Mouse (Mus musculus) retina, postnatal 7 days (tissue): ENCODE measurements around the gene Kcnmb2.

Source experiments
- DNase-seq: peaks from one replicate; pipeline ENCODE4 v3.0.0-alpha.2; 2012; ENCODE audit warnings: low read depth, low spot score

Gene Kcnmb2

DNA sequence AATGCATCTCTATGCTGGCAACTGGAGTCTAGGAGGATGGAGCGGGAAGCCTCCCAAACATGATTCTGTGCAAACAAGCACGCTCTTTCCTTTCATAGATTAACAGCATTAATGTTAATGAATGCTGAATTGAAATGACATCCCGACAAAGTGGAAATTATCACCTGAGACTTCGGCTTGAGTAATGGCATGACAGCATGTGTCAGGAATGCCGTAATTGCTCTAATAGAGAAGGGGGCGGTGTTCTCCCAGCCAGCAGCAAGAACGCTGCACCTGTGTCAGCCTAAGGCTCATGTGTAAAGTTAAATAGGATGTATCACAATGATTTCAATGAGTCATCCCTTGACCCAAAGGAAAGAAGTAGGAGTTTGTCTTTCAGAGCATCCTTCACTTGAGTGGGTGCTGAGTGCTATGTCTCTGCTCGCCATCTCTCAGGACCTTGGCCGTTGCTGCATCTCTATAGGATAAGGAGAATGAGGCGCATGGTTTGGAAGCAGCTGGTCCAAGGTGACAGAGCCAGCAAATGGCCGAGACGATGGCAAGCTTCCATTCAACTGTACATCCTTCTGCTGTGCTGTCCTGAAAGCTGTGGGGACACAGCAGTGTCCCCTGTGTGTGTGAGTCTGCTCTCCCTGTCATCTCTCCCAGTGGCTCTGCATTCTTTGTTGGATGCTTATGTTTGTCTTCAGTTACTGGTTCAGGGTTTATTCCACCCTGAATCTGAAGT lies 110.1 kb downstream of the Kcnmb2 start:
- no peak for DNase-seq

DNA sequence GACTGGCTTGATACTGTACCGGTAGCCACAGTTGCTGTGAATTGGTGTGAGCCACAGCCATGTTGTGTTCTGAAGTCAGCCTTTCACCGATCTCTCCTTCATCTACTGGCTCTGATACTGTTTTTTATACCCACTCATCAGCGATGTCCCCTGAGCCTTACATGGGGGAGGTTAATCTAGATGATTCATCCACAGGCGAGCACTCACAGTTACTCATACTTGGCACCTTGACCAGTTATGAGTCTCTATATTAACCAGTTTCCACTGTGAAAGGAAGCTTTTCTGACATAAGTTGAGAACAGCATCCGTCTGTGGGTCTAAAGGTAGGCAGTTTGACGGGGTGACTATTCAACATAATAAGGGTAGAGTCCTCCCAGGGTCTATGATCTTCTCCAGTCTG lies 118.7 kb downstream of the Kcnmb2 start:
- no peak for DNase-seq

DNA sequence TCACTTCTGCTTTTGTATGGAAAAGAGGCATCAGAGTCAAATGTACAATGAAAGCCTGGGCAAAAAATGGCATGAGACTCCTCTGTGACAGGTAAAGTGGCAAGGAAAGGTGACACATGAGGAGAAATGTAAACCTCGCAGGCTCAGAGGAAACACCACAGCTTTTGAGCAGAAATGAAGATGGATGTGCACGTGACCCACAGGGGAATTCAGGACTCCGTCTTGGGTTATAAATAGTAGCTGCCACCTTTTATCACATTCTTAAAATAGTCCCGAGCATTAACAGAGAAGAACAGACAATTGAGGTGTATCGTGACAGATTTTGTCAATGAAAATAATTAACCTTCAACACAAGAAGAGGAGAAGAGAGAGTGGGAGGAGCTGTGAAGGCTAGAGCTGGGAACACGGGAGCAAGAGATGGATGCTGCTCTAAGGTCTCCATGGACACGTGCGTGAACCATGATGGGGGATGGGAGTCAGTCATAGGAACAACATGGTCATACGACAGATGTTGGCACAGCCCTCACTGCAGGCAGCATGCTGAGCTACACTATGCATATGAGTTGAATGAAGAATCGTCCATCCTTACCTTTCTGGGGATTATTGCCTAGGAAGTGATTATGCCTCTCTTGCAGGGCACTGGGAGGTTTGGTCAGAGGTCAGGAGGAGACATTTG lies 127.2 kb downstream of the Kcnmb2 start:
- no peak for DNase-seq

DNA sequence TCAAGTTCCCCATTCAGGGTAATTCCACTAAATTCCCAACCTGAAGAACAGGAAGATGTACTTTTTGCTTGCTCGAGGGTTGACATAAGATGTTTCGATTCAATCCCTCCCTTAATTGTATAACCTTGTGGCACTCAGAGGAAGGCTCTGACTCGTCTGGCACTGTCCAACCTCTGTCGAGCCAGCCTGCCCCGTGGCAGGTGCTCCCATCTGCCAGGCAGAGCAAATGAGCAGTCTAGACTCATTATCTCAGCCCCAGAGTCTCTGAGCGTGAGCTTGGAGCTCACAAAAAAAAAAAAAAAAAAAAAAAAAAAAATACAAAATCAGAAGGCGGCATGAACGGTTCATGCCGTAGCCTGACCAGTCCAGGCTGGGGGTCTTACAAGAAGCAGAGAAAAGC lies 130.1 kb downstream of the Kcnmb2 start:
- no peak for DNase-seq

DNA sequence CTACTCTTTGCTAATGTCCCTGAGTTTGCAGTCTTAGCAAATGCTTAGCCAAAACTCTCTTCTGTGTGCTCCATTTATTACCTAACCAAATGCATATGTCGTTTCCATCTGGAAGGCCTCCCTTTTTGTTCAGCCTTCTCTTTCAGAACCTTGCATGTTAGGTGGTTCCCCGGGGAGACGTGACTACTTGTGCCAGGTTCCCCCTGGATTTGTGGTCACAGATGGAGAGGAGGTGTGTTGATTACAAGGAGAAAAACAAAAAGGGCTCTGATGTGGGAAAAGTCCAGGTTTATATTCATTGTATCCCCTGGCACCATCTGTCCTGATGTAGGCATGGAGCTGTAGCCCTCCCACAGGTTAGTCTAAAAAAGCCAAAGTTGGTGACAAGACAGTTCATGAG lies 141.5 kb downstream of the Kcnmb2 start:
- no peak for DNase-seq

DNA sequence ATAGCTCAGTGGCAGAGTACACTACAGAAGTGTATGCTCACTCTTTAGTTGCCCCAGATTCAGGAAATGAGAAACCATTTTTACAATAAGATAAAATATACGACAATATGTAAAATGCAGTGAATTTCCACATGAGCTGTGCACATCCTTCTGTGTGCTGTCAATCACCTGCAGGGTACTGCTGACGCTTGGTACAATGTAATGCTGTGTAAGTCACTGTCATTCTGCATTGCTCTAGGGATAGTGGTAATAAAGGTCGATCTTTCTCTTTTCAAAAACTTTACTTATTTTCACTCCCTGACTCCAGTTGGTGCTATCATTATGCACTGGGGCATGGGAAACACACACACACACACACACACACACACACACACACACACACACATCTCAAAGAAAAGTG lies 146.5 kb downstream of the Kcnmb2 start:
- no peak for DNase-seq

DNA sequence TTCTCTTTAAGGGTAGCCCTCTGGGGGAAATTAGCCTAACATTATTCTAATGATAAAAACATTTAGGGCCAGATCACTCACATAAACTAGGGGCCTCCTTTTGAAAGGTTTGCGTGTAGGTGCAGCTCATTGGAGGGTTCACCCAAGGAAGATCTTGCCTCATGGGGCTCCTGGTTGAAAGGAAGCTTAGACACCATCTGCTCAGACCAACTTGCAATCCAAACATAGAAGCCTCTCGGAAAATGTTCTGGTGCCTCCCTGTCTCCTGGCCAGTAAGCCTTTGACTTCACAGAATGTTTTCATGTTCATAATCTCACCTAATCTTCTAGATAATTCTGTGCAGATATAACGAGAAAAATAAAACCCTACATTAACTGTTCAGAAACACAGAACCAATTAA lies 150.3 kb downstream of the Kcnmb2 start:
- DNase-seq, result no peak

DNA sequence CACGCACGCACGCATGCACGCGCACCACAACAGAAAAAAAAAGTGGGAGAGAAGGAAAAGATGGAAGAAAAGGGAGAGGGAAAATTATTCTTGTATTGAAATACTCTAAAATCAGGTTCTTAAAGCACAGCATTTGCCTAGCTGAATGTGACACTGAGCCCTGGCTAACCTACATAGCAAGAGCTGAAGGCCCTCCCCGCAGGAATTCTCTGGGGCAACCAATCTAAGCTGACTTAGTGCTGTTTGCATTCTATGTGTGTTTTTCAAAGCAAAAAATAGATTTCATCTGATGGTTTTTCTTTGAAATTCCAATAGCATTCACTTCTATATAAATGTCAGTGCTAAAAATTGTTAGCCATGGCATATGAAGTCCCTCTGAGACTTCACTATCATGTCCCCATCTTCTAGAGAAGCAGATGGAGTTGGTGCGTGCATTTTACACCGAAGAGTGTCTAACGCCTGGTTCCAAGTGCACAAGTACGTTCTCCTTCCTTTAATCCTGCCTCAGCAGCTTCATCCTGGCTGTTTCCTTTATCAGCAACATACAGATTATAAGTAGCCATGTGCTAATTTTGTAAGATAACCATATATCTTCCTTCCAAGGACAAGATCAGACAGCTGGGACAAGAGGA lies 151.4 kb downstream of the Kcnmb2 start:
- no peak for DNase-seq

DNA sequence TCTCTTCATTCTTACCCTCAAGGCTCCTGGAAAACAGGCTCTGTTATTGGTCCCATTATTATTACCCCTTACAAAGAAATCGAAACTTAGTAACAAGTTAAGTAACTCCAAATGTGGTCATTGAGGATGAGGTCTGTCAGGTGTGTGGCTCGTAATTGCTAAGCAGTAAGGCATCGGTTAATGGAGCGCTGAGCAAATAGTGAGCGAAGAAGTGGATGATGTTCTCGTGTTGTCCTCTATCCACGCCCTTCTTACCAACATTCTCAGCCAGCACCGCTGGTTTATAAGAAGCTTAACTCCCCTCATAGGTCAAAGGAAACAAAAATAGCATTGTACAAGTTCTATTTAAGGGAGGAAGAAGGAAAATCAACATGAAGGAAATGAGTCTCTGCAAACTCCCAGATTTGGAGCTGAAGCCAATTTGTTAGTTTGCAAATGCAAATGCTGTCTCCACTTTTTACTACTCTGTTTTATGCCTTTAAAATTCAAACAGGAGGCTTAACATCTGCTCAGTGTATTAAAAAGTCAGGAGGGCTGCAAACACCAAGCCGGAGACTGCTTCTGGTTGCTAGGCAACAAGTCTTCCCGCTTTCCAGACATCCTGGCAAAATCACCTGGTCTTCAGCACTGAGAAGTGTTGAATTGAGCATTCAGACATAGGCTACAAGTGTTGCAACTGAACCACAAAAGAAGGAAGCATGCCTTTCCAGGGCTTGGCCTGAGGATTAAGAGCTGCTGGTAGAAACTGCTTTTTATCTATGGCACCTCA lies 157.8 kb downstream of the Kcnmb2 start:
- no peak for DNase-seq

DNA sequence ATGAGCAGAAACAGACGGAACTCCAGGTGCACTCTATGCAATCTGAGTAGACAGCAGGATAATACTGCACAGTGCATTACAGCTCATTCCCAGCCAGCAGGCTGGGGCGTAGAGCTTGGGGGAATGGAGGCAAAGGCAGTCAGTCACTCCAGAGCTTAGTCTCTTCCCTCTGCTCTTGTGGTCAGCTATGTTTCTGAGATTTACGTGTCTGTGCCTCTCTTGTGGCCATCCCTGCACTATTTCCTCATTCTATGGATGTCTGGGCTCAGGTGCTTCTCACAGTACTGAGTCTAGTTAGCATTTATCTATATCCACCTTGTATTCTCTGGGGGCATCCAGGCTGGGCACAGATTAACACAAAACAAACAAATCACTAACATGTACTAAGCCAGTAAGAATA lies 160.4 kb downstream of the Kcnmb2 start:
- no peak for DNase-seq

DNA sequence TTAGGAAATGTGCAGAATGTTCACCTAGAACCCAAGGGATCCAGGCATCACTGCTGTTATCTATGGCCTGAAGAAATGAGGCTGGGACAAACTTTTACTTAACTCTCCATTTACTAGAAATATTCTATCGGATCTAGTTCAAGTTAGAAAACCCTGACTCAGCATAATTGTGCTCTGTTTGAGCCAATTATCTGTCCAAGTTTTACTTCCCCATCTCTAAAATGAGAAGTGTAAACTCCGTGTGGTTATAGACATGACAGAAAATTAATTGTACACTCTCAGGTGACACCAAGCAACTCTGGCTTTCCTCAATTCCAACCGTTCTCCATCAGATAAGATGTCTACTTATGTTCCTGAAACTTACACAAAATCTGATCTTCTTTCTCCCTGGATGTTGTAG lies 161.0 kb downstream of the Kcnmb2 start:
- DNase-seq, result no peak

DNA sequence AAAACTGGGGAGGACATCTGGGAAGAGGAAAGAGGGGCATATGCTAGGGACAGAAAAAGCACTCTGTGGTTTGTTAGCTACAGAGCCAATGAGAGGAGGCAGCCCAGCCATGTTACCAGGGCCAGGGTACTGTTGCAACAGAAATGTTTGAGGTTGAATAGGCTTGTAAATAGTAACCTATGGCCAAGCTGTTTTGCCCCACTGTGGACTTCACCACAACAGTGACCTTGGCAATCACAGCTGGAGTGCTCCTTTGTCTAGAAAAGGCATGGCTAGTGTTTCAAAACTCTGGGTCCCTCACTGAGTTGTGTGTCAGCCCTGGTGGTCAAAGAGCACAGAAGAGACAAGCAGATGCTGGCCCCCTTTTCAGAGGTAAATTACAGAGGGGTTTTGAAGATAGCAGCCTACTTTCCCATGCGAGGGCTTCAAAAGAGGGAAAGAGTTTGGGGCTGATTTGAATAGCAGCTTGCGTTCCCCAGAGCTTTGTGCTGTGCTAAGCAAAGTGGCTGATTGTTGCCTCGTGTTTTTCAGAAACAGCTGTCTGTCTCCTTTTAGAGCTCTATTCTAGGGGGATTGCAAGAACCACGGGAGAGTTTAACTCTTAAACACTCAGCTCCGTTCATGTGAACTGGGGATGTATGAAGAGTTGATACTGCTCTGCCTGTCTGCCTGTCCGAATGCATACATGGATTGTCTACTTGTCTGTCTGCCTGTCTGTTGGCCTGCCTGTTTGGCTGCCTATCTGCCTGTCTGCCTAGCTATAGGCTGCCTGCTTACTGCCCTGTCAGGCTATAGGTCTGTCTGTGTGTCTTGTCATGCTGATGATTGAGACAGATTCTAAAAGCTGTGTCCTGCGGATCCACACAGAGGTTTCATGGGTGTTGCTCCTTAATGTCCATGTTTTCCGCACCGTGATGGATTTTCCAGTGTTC lies 165.0 kb downstream of the Kcnmb2 start:
- DNase-seq, result no peak

DNA sequence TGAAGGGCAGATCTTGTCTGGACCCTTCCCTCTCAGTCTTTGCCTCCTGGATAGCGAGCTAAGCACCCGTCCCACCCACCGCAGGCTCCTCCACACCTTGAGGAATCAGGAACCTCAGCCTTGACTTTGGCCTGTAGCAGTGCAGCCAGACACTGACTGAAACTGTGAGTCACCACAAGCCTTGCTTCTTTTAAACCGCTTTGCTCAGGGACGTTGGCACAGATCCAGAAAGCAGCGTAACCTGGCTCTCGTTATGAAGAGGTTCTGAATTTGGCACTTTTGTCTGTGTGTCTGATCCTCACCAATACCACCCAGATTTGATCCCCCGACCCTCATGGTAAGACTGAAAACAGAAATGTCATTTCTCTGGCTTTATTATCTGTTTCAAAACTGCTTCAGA lies 171.6 kb downstream of the Kcnmb2 start:
- DNase-seq, result no peak

DNA sequence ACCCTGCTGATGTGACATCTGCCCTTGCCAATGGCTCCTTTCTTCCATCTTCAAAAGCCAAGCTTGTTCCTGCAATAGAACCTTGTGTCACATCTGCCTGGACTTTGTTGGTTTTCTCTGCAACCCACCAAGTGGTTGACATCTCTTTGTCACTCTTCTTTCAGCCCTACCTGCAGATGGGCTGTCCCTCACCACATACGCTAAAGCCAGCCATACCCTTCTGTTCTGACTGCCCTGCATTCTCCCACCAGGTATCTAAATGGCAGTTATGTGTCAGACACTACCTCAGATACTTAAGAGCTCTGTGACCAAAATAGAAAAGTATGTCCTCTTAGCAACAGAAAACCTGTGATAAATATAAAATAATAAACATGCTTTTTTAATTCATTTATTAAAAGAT lies 186.5 kb downstream of the Kcnmb2 start:
- no peak for DNase-seq

DNA sequence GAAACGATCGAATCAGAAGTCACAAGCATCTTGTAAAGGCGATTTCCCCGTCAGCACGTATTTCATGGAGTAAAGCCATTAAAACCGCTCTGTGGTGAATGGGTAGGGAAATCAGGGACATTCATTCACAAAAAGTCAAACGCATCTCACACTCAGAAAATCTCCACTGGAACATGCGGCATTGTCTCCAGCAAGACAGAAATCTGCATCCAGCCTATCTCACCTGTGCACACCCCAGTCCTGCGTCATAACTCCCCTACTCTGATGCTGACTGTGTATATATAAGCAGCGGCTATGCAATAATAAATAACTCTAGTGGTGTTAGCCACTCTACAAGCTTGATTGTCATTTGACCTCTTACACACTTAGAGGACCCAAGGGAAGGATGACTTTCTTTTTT lies 199.1 kb downstream of the Kcnmb2 start:
- DNase-seq, result no peak

DNA sequence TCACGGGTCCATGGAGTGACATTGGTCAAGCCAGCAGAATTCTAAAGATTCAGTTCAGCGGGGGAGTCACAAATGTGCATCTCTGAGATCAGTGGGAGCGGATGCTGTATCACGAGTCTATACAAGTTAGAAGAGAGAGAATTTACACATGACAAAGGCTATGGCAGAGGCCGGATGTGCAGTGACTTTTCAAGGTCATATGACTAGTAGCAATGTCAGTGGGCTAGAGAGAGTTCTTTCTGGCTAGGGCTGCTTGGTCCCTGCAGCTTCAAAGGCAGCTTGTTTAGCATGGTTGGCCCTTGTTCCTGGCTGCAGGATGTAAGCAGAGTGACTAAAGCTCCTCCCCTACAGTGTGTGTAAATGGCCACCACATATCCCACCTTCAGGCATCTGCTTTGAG lies 217.5 kb downstream of the Kcnmb2 start:
- no peak for DNase-seq

DNA sequence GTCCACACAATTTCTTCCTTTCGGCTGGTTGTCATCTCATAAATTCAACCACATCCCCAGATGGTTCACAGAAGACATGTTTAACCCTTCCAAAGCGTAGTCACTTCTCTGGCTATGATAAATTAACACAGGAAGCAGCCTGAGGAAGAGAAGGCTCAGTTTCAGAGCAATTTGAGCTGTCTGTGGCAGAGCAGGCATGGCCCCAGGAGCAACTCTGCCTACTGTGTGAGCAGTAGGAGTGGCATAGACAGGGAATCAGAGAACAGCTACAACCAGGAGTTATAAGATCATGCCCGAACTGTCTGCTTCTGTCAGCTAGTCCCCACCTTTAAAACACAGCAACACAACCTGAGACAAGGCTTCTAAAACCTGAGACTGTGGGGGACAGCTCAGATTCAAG lies 219.4 kb downstream of the Kcnmb2 start:
- DNase-seq, result no peak

DNA sequence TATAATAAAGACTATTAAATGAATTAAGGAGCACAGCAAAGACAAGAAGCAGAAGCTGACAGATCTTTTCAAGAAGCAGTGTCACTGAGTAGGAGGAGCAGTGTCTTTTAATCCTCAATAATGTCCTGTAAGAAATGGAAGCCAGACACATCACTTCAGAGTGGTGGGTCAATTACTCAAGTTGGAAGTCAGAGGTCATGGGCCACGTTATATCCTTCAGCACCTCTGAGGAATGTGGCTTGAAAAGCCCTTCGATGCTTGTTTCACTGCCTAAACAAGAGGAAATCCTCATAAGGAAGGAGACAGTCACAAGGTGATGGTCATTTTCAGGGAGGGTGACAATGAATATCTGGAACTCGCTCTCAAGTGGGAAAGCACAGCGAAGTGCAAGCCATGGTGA lies 223.1 kb downstream of the Kcnmb2 start:
- no peak for DNase-seq

DNA sequence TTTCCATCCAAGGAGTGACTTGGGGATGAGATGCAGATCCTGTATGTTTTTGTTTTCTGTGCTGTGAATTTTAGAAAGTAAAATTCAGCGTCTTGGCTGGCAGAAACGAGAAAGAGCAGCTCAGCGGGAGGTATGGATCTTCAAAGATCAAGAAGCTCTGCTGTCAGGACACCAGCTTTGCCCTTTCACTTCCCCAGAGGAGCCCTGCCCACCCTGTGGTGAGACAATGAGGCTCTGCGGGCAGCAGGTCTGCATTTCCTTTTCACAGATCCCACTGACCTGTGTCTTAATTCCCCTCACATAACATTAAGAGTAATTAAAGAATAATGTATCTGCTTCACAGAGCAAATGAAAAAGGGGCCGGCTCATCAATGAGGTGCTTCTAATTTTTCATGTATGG lies 226.1 kb downstream of the Kcnmb2 start:
- DNase-seq, result no peak

DNA sequence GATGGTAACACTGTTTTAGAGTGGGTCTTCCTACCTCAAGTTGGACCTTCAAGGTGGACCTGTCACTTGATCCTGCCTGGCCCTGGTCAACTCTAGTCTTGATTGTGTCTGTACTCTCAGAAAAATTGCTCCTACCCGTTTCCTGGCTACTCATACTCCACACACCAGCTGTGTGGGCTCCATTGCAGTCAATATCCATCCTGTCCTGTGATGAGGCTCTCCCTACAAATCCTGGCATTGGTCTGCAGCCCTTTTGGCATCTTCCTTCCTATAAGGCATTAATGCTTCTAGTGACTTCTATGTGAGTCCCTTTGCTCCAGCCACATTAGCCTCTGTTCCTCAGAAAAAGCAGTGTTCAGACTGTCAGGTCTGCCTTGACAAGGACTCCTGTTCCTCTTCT lies 228.4 kb downstream of the Kcnmb2 start:
- DNase-seq, result no peak

DNA sequence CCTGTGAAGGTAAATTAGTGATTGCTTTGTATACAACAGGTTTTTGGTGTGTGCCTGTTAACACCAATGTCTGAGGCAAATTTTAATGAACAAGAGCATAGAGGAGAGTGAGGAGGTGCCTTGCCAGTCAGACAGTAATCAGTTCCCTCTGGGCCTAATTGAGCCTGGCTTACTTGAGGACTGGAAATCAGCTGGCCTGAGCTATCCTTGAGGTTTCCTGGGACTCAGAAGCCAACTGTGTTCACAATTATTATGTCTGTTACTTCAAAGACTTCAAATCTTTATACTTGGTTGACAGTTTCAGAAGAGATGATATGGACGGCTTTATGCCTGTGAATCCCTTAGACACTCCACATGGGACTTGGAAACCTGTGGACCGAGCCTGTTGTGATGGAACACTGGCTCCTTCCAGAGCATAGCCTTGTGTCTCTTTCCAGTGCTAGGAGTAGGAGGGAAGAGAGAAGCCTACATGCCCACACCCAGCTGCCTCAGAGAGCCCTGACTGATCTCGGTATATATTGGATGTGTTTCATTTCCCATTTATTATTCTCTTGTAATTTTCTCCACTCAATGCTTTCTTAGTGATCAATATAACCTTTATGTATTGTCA lies 230.2 kb downstream of the Kcnmb2 start:
- no peak for DNase-seq
